Mouse (Mus musculus) CD4-positive, CD25-positive, alpha-beta regulatory T cell, adult 4 months (primary cell): Measurements from ENCODE around the gene Atp13a3. TPM values are rescaled to one million over a fixed set of nuclear protein-coding genes. Genes with fewer than 3 reads are reported as not detected.

ENCODE experiments used
- ATAC-seq: one replicate; pipeline ENCODE4 v1.8.0; 2017
- polyA plus RNA-seq, 2 experiments: library from polyadenylated mRNA; unstranded; fragments of 100-300 nt; shearing (Covaris generic); gene quantifications; one replicate each; pipeline ENCODE4 v1.2.1; 2017

Gene Atp13a3
- polyA plus RNA-seq, 2 experiments from 2014 or later = 8.8 to 13.1 TPM

DNA sequence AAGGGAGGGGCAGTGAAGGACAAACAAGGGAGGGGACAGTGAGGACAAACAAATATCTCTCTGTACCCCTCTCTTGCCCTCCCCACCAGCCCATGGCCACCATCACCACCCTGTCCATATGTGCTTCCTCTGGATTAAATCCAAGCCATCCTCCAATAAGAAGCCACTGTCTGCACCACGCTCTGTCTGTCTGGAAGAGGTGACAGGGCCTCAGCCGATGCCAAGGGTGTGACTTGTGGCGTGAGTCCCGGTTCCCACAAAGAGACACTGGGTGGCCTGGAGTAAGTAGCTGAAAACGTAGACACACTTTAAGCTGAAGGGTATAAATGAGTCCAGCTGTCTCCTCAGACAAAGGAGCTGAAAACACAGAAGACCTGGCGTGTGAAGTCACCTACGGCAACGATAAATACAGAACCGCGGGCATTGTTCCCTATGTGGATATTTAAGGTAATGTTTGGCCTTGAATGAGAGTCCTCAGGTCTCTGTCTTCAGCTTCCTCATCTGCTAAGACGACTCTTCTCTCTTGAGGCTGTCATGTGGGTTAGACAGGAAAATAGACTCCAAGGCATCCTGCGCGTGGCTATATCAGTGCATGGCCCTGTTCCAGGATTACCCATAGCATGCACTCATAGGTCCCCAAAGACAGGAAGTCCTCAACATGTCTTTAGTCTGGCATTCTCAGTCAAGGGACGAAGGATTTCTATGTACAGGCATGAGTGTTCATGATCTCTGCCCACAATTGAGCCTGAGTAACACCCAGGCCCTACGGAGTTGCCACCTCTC is 130.0 kb downstream of the Atp13a3 start:
- ATAC-seq = no peak

DNA sequence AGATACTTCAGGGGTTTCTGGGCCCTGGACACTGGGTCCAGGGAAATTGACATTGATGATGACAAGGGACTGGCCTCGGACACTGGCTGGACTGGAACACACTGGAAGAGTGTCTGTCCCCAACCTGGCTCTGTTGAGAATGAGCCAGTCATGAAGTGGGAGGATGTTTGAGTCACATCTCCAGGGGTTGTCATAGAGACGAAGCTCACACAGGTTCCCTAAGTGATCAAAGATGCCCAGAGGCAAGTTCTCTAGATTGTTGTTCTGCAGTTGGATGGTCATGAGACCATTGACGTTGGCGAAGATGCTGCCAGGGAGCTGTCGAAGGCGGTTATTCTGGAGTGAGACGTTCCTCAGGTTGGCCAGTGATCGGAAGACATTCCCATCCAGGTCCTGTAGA is 132.7 kb downstream of the Atp13a3 start:
- ATAC-seq = no peak

- no peak for ATAC-seq
Measured at GRCm38 (mm10) chr16:30271941-30272595, 133.7 kb downstream of the Atp13a3 start.

DNA sequence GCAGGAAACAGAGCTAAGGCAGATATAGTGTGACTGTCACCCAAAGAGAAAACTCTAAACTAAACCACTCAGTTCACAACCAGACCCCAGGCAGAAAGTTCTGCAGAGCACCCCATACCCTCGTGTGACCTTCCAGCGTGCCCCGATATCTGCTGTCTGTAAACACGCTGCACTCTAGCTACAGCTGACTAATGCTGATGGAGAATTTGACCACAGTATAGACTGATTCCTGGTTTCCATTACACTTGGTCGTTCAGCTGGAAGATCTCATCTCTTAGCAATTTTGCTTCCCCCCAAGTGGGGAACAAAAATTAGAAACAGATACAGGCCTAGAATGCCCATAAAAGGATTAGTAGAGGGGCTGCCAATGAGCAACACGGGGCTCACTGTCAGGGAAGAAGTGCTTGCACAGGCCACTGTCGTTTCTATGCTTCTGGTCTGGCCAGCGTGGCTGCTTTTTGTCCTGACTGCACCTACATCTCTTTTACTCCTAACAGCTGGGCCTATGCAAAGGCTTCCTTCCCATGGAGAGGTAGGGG is 134.5 kb downstream of the Atp13a3 start:
- no peak for ATAC-seq

DNA sequence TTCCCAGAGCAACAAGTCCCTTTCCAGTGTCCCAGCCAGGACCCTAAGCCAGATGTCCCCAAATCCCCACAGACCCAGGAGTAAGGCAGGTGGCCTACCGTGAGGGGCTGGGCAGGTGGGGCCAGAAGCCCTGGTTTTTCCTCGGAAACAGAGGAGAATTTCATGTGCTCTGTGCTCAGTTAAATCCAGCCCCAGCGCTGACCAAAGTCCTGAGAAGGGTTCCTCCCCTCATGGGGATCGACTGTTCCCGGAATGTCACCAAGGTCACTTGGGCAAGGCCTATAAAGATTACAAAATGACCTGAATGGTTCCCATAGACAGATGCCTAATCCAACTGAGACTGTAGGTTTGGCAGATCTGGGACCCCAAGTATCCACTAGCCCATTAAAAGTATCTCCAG is 138.4 kb downstream of the Atp13a3 start, which contains the start of gene Cpn2:
Gene Cpn2, minus strand, starts transcription at position 141 of the 400 bp plus-strand sequence.
- ATAC-seq = no peak

GRCm38 (mm10) chr16:30266561-30266960 is 139.2 kb downstream of the Atp13a3 start:
- ATAC-seq = no peak

DNA sequence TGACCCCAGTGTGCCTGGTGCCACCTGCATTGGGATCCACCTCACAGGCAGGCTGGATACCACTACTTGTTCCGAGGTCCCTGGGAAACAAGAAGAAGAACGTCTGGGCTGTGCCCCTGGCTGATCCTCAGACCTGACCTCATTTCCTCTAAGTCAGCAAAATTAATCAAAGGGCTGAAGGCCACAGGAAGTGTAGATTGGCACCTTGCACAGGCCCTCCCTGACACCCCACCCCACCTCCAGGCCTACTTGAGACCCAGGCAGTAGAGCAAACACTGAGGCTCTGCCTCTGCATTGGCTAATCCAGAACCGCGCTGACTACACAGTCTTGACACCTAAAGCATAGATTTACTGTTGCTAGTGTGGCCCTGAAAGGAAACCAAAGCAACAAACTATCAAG is 140.2 kb downstream of the Atp13a3 start:
- no peak for ATAC-seq

GRCm38 (mm10) chr16:30263156-30263555 is 142.6 kb downstream of the Atp13a3 start:
- ATAC-seq = no peak

DNA sequence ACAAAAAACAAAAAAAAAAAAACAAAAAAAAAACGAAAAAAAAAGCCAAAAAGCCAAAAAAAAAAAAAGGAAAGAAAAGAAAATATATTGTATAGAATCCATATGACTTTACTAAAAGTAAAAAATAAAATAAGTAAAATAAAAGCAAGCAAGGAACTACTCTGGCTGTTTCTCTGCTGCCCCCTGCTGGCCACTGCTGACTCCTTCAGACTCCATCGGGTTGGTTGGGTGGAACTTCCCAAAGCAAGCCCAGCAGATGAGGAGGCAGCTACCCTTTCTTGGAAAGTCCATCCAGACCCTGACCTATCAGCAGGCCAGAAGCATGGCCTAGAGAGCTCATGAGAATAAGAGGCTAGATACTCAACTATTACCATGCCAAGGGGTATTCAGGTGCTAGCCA is 143.1 kb downstream of the Atp13a3 start:
- peak; percentile 63 for ATAC-seq

Other genes with a start within 250 kb of the Atp13a3 start
- gene Cpn2, start 138.5 kb downstream of the Atp13a3 start, polyA plus RNA-seq = not detected
- not detected for gene Lrrc15, start 122.7 kb downstream of the Atp13a3 start, polyA plus RNA-seq
- gene Gp5, start 95.2 kb downstream of the Atp13a3 start, polyA plus RNA-seq = not detected
- gene Tmem44, start 144.9 kb upstream of the Atp13a3 start, polyA plus RNA-seq = under 1 TPM in 1 of 2 experiments, not detected in 1; 0.70 TPM
- gene Lsg1, start 181.6 kb upstream of the Atp13a3 start, polyA plus RNA-seq = 10 to 100 TPM; 62.1 to 88.6 TPM
- gene Fam43a, start 193.7 kb upstream of the Atp13a3 start, polyA plus RNA-seq = under 1 TPM in 1 of 2 experiments, not detected in 1; 0.91 TPM